Mouse (Mus musculus) hindbrain, embryonic 14.5 days (tissue): ENCODE results near the gene Myh10. TPM values are rescaled to one million over a fixed set of nuclear protein-coding genes. Genes with fewer than 3 reads are reported as not detected.

Experiments
- ATAC-seq: fragments of 200-750 bp; cut with Nextera tagmentation; 2 replicates; pipeline ENCODE4 v1.8.0; 2017; ENCODE audit warnings: moderate number of reproducible peaks, mild to moderate bottlenecking, moderate TSS enrichment, moderate library complexity; ENCODE audit not compliant: low FRiP score
- DNase-seq: peaks from one replicate; pipeline ENCODE4 v3.0.0-alpha.2; 2015; ENCODE audit warnings: low spot score
- H3K27ac ChIP-seq: fragments of 300-500 bp; sonication (generic); 2 replicates; pipeline ENCODE4 v1.5.1; 2014; ENCODE audit warnings: mild to moderate bottlenecking, moderate library complexity
- H3K27me3 ChIP-seq: fragments of 300-500 bp; sonication (generic); 2 replicates; pipeline ENCODE4 v1.6.1; 2014; ENCODE audit warnings: mild to moderate bottlenecking, low read length, mixed read lengths; ENCODE audit not compliant: control insufficient read depth, insufficient read depth
- H3K36me3 ChIP-seq: fragments of 300-500 bp; sonication (generic); replicated peaks from 2 replicates; pipeline ENCODE4 v1.6.1; 2014; ENCODE audit not compliant: control insufficient read depth, insufficient read depth
- H3K4me1 ChIP-seq: fragments of 300-500 bp; sonication (generic); replicated peaks from 2 replicates; pipeline ENCODE4 v1.6.1; 2014; ENCODE audit warnings: antibody characterized with exemption, low read length, mixed read lengths; ENCODE audit not compliant: control insufficient read depth, insufficient read depth
- H3K4me2 ChIP-seq: fragments of 300-500 bp; sonication (generic); replicated peaks from 2 replicates; pipeline ENCODE4 v1.6.1; 2014; ENCODE audit warnings: mild to moderate bottlenecking, moderate library complexity
- H3K4me3 ChIP-seq: fragments of 300-500 bp; sonication (generic); replicated peaks from 2 replicates; pipeline ENCODE4 v1.5.1; 2014; ENCODE audit warnings: mild to moderate bottlenecking, low read length
- H3K9ac ChIP-seq: fragments of 300-500 bp; sonication (generic); 2 replicates; pipeline ENCODE4 v1.6.1; 2014
- H3K9me3 ChIP-seq: fragments of 300-500 bp; sonication (generic); 2 replicates; pipeline ENCODE4 v1.6.1; 2016; ENCODE audit warnings: low read length; ENCODE audit not compliant: control insufficient read depth
- WGBS: fragments of 180-500 bp; shearing (Covaris S2); extraction: QIAGEN DNeasy Blood & Tissue Kit; methylation state at CpG from one replicate; pipeline ENCODE4 v1.1.7; 2014; 5-methylcytosine and 5-hydroxymethylcytosine counted together
- polyA plus RNA-seq: library from polyadenylated mRNA; unstranded; fragments of >200 nt; fragmentation: Nextera tagmentation; extraction: Ambion mirVana; gene quantifications from 2 replicates; pipeline ENCODE4 v1.2.1, GENCODE M21; 2014

The Myh10 gene
- polyA plus RNA-seq, 1 experiment from 2014 or later = 95.3 TPM

DNA sequence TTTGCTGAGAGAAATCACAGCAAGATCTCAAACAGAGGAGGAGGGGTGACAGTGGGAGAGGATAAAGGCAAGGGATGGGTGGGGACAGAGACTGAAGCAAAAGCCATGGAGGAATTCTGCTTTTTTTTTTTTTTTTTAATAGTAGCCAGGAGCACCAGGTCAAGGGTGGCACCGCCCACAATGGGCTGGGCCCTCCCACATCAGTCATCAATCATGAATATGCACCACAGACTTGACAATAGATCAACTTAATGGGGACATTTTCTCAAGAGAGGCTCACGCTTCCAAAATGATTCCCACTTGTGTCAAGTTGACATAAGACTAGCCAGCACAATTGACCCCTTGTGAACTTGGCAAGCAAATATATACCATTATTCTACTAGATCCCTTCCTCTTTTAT lies 25.1 kb upstream of the Myh10 start:
- Histone ChIP-seq H3K4me1 (no peaks in the 10 kb centered on the region), H3K4me3 (no peak overlapping the region), H3K9me3 (no peaks in the 10 kb centered on the region), H3K27ac (no peak overlapping the region), H3K36me3 (no peaks in the 10 kb centered on the region), H3K9ac (no peak overlapping the region), H3K4me2 (no peak overlapping the region), H3K27me3 (no peaks in the 10 kb centered on the region)
- WGBS = 36% methylated on average over 2 of the region's 2 CpGs
- DNase-seq (no peak), ATAC-seq (no peak)

DNA sequence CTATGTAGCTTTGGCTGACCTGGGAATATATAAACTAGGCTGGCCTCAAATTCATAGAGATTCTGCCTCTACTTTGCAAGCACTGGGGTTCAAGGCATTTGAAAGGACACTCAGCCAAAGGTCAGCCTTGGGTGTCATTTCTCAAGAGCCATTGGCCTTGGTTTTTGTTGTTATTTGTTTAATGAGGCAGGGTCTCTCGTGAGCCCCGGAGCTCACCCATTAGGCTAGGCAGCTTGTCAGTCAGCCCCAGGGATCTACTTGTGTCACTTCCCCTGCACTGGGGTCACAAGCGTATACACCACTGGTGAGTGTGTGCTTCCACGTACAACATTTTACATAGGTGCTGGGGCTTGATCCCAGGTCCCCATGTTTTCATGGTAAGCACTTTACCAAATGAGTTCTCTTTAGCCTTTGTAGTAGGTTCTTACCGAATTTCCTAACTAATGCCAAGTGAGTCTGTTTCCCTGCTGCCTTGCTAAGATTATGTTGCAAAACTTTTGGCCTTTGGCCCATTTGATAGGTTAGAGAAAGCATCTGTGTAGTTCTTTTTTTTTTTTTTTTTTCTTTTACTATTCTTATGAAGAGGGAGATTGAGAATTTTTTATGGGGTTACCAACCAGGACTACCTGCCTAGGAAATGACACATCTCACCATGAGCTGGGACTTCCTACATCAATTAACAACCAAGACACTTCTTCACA lies 18.9 kb upstream of the Myh10 start:
- no peaks in the 10 kb centered on the region for H3K36me3 ChIP-seq
- no peak overlapping the region for H3K9ac ChIP-seq
- H3K27ac ChIP-seq = no peak overlapping the region
- no peak for ATAC-seq
- H3K27me3 ChIP-seq = no peaks in the 10 kb centered on the region
- no peaks in the 10 kb centered on the region for H3K9me3 ChIP-seq
- no peak for DNase-seq
- no peak overlapping the region for H3K4me3 ChIP-seq
- no peaks in the 10 kb centered on the region for H3K4me1 ChIP-seq
- 63% methylated on average over 5 of the region's 5 CpGs for WGBS
- no peak overlapping the region for H3K4me2 ChIP-seq

GRCm38 (mm10) chr11:68674071-68674470 lies 17.3 kb upstream of the Myh10 start:
- H3K4me3 ChIP-seq = no peak overlapping the region
- no peak for DNase-seq
- ATAC-seq = no peak
- no peaks in the 10 kb centered on the region for H3K4me1 ChIP-seq
- no peak overlapping the region for H3K9ac ChIP-seq
- H3K4me2 ChIP-seq = no peak overlapping the region
- 91% methylated on average over 3 of the region's 3 CpGs for WGBS
- no peaks in the 10 kb centered on the region for H3K36me3 ChIP-seq
- no peak overlapping the region for H3K27ac ChIP-seq
- no peaks in the 10 kb centered on the region for H3K9me3 ChIP-seq
- H3K27me3 ChIP-seq = no peaks in the 10 kb centered on the region

DNA sequence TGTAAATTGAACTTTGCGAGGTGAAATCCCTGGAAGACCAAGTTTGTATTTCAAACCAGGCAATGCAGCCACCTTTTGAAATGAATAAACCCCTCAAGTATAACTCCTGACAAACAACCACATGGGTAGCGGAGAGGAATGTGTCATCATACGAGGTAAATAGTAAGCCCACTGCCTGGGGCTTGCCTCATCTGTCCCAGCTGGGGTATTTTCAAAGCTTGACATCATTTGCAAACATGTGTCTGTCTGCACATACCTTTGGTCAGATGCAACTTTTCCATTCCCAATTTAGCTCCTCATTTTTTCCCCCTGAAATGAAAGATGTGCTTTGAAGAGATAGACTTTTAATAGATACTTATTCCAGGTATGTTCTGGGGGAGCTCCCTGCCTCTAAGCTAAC lies 16.7 kb upstream of the Myh10 start:
- 82% methylated on average over 3 of the region's 3 CpGs for WGBS

GRCm38 (mm10) chr11:68675274-68675673 lies 16.1 kb upstream of the Myh10 start:
- ATAC-seq = no peak
- Histone ChIP-seq H3K27ac (no peak overlapping the region), H3K36me3 (no peaks in the 10 kb centered on the region), H3K9me3 (no peaks in the 10 kb centered on the region), H3K4me3 (no peak overlapping the region), H3K9ac (no peak overlapping the region), H3K4me2 (no peak overlapping the region), H3K4me1 (no peaks in the 10 kb centered on the region), H3K27me3 (no peaks in the 10 kb centered on the region)
- 91% methylated on average over 3 of the region's 3 CpGs for WGBS
- DNase-seq = no peak

More for the DNA sequence above, 16.7 kb upstream of the Myh10 start:
- no peaks in the 10 kb centered on the region for H3K9me3 ChIP-seq
- H3K4me3 ChIP-seq = no peak overlapping the region
- H3K9ac ChIP-seq = no peak overlapping the region
- no peaks in the 10 kb centered on the region for H3K36me3 ChIP-seq
- DNase-seq = no peak
- no peaks in the 10 kb centered on the region for H3K27me3 ChIP-seq
- H3K4me1 ChIP-seq = no peaks in the 10 kb centered on the region
- H3K4me2 ChIP-seq = no peak overlapping the region
- H3K27ac ChIP-seq = no peak overlapping the region
- no peak for ATAC-seq

DNA sequence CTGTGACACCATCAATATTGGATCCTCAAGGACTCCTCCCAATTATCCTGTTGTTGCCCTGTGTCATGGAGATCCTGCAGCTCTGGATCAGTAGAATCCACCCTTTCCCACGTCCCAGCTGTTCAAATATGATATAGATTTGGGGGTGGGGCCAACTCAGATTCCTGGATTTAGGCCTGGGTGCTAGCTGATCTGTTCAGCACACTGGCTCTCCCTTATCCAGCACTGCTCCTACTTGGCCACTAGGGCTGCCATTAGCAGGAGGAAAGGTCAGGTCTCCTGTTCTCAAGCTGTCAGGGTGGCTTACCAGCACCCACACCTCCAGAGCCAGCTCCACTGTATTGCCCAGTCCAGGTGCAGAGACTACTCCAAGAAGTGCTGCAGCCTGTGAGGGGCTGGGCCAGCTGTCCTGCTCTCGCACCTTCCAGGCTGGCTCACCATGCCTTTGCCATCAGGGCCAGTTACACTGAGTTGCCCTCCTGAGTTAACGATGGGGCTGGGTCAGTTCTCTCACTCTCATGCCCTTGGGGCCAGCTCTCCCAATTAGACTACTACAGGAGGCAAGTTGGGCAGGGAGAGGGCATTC lies 10.0 kb upstream of the Myh10 start:
- Histone ChIP-seq H3K4me1 (no peaks in the 10 kb centered on the region), H3K4me3 (no peak overlapping the region), H3K9ac (no peak overlapping the region), H3K4me2 (no peak overlapping the region), H3K36me3 (no peaks in the 10 kb centered on the region), H3K9me3 (no peaks in the 10 kb centered on the region), H3K27ac (no peak overlapping the region), H3K27me3 (no peaks in the 10 kb centered on the region)
- no peak for ATAC-seq
- 71% methylated on average over 3 of the region's 3 CpGs for WGBS
- DNase-seq = no peak

DNA sequence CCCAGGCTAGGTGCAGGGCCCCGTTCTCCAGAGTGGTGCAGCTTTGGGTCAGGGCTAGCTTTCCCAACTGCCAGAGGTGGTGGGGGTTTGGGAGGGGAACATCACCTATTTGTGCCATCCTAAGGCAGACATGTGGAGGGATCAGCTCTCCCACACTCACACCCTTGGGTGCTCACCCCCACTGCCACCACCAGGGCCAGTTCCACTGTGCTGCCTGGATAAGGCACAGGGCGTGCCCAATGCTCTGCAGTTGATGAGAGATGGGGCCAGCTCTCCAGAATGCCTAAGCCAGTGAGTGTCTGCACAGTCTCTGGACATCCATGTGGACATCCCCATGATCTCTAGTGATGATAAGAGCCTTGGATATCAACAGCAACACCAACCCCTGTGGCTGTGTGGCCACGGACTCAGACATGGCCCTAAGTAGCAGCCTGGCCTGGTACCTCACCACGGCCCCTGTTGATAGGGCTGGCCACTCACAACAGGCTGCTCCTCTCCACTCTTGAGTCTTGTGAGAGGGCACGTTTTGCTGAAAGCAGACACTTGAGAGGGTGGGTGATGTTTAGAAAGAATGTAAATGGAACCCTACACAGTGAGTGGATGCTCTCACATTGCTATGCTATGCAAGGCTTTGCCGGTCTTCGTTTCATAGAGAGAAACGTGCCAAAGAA lies 9.1 kb upstream of the Myh10 start:
- Histone ChIP-seq H3K36me3 (no peaks in the 10 kb centered on the region), H3K4me1 (no peaks in the 10 kb centered on the region), H3K4me3 (no peak overlapping the region), H3K27ac (no peak overlapping the region), H3K27me3 (no peaks in the 10 kb centered on the region), H3K4me2 (no peak overlapping the region), H3K9me3 (no peaks in the 10 kb centered on the region), H3K9ac (no peak overlapping the region)
- WGBS = 86% methylated on average over 8 of the region's 8 CpGs
- no peak for DNase-seq
- no peak for ATAC-seq

DNA sequence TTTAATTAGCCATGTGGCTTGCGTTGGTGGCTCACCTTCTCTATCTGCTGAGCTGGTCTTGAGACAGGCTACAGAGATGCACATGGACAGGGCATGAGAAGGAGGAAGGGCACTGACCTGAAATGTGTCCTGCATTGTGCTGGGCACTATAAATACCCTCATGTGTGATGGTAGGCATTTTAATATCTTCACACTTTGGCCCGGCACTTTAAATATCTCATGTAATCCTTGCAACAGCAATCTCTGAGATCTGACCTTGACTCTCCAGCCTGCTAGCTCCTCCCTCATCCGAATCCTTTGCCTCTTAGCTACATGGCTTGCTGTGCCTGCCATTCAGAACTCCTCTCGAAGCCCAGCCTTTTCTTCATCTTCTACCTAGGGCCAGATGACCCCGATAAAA lies 5.4 kb upstream of the Myh10 start:
- WGBS = 84% methylated on average over 5 of the region's 5 CpGs
- no peak for ATAC-seq
- no peak overlapping the region for H3K4me3 ChIP-seq
- no peaks in the 10 kb centered on the region for H3K36me3 ChIP-seq
- H3K4me1 ChIP-seq = no peaks in the 10 kb centered on the region
- H3K27ac ChIP-seq = no peak overlapping the region
- H3K27me3 ChIP-seq = no peaks in the 10 kb centered on the region
- H3K9me3 ChIP-seq = no peaks in the 10 kb centered on the region
- H3K9ac ChIP-seq = no peak overlapping the region
- DNase-seq = no peak
- no peak overlapping the region for H3K4me2 ChIP-seq

DNA sequence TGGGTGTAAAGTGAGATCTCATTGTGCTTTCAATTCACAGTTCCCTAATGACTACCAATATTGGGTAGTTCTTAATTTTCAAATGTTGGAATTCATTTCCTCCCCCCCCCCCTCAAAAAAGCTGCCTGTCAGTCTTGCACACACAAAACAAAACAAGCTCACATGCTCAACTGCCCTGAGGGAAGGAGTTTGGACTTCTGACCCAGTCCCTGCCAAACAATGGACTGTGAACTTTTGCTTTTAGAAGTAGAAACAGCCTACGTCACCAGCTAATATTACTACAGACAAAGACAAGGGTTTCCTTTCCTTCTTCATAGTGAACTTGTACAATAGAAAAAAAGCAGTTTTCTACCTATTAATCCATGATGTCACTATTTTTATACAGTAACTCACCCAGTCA lies 2.1 kb upstream of the Myh10 start:
- Histone ChIP-seq H3K36me3 (no peaks in the 10 kb centered on the region), H3K4me1 (peaks cover 3% of the 10 kb centered on the region), H3K9ac (no peak overlapping the region), H3K4me2 (no peak overlapping the region), H3K27ac (no peak overlapping the region), H3K27me3 (no peaks in the 10 kb centered on the region), H3K4me3 (no peak overlapping the region), H3K9me3 (no peaks in the 10 kb centered on the region)
- no peak for DNase-seq
- no peak for ATAC-seq
- 72% methylated on average over 1 of the region's 1 CpGs for WGBS
